Mouse (Mus musculus) megakaryocyte progenitor cell, adult 5-6 weeks (primary cell): ENCODE measurements around the gene Susd3. TPM values are rescaled to one million over a fixed set of nuclear protein-coding genes. Genes with fewer than 3 reads are reported as not detected.

ENCODE experiments used
- ATAC-seq: replicated peaks from 2 replicates; pipeline ENCODE4 v1.8.0; 2016; ENCODE audit warnings: mild to moderate bottlenecking, moderate TSS enrichment, inconsistent platforms; ENCODE audit not compliant: poor library complexity
- total RNA-seq, 2 experiments: library from RNA; stranded (forward) in 1 of 2; stranded (reverse) in 1 of 2; fragments of 157-497, 149-512 nt in 1 of 2; fragments of 200-1000 nt in 1 of 2; gene quantifications; 2 replicates each; pipeline versions ENCODE4 v1.2.3 to v1.2.4; 2015 to 2017

Susd3 gene
- total RNA-seq (2015), result 3.8 and 5.7 TPM in 2 replicates
- 1.7 and 4.0 TPM in 2 replicates for total RNA-seq (2017)

DNA sequence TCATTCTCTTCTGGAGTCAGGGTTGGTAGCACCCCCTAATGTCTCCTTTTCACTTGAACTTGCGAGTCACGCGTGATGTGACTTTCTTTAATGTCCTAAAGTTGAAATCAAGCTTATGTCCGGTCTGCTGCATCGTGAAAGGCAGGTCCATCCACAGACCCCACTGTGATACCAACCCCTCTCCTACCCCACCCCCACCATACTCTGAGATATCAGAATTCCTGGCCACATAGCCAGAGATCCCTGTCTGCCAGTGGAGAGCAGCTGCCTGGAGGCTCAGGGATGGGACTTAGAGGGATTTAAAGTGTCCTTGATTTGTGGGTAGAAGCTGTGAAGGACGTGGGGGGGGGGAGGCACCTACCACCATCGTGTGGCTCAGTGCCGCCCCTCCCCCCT, at the start of gene Susd3:
Gene Susd3, minus strand, starts transcription at position 240 of the 396 bp plus-strand sequence.
- ATAC-seq, result no peak

DNA sequence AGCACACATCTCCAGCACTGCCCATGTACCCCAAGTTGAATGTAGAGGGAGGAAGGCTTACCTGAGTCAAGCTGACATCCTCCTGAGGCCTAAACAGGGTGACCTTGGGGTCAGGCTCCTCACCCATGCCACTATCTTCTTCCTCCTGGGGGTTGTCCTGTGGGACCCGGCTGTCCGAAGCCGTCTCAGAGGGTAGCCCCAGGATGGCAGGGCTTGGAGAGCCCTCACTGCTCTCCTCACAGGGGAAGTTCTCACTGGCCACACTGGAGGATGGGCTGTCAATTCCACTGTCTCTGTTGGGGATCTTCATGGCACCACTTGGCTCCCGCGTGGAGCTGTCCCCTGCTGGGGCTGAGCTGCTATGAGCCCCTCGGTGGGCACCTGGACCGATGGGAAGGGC, 47.8 kb upstream of the Susd3 start:
- no peak for ATAC-seq

DNA sequence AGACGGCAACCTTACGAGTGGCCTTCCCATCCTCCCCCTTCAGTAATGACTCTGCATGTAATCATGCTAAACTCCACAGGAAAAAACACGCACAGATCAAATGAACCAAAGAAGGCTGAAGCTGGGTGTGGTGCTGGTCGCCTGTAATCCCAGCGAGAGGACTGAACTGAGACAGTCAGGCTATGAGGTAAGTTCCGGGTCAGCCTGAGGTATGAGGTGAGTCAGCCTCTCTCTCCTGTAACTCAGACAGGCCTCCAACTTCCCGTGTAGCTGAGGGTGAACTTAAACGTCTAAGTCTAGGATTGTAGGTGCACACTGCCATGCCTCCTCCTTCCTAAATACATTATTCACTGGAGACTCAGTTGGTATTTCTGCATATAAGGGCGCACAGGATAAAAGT, 45.6 kb upstream of the Susd3 start:
- no peak for ATAC-seq

DNA sequence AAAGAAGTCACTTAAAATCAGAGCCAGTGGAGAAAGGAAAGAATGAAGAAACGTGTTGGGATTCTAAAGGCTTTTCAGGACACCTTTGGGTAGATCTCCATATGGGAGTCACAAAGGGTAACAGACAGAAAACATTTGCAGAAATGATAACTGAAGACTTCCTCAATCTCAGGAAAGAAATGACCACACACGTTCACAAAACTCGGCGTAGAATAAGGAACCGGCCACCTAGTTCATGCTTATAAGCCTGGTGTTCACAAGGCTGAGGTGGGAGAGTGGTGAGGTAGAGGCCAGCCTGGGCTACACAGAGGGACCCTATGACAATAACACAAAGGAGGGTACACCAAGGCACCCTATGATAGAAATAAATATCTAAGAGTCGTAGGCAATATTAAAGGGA, 43.4 kb upstream of the Susd3 start:
- ATAC-seq, result peak; percentile 82

DNA sequence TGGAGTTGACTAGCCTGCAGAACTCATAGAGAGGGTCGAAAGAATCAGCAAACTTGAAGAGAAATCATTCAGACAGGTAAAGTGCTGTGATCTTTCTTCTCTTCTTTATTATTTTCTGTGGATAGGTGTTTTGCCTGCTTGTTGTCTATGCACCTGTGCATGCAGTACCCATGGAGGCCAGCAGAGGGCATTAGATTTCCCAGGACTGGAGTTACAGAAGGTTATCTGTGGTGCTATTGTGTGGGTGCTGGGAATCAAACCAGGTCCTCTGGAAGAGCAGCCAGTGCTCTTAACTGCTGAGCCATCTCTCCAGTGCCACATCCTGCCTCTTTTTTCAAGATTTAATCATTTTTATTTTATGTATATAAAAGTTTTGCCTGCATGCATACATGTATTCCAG, 42.9 kb upstream of the Susd3 start:
- ATAC-seq, result 0 out of 2 replicates have a peak, but pooled peaks have one; percentile 45

DNA sequence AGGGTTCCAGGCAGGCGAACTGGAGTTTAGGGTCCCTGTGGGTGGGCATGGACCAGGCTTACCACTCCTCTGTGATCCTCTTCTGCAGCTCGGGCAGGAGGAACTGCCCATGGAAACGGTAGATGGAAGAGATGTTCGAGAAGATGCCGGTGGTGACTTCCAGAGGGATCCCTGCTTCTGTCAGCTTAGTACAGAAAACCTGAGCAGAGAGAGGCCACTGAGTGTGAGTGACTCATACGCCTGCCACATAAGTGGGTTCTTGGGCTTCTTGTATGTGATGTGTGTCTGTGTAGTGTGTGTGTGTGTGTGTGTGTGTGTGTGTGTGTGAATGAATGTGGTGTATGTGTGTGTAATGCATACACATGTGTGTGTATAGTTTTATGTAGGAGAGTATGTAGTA, 38.7 kb upstream of the Susd3 start:
- ATAC-seq, result no peak

DNA sequence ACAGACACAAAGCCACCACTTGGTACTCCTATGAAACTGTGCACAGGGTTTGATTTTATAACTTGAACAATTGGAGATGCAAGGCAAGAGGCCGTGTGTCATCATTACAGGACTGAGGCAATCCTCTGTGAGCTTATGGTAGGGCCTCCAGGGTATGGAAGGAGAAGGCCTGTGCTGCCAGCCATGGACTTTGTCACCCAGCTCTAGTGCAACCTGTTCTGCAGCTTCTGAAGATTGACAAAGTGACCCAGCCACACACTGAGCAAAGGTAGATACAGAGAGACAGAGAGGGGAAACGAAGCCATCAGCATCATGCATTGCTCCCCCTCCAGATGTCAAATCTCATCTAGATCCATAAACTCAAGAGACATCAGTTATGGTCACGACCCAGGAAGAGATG, 38.2 kb upstream of the Susd3 start:
- ATAC-seq, result no peak

DNA sequence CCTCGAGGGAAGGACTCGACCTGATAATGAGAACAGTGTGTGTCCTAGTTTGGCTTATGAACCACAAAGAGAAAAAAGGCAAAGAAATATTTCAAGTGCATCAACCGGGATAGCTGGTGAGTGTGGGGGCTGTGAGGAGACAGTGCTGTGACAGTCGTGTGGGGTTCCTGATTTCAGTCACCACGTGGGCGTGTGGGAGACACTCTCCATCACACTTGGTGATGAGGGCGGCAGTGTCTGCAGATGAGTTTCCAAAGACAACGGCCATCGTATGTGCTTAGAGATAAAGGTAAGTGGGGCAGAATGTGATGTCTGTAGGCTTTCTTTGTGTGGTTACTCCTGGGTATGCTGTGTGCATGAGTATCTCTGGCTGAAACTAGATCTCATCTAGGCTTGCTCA, 35.2 kb upstream of the Susd3 start:
- no peak for ATAC-seq

DNA sequence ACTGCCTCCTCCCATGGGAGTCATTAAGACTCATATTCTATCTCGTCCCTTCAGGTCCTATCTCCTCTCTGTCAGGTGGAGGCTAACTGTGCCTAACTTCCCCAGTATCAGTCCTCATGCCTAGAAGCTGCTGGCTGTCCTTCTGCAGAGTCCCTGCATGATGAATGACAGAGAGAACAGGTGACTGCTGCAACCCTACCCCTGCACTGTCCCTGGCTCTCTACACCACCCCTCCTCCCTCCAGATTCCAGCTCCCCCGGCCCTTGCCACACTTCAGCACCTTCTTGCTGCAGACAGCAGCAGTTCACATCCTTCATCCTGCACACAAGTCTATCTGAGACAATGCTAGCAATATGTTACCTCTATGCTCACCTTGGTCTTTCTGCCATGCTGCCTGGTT, 33.7 kb upstream of the Susd3 start:
- no peak for ATAC-seq

DNA sequence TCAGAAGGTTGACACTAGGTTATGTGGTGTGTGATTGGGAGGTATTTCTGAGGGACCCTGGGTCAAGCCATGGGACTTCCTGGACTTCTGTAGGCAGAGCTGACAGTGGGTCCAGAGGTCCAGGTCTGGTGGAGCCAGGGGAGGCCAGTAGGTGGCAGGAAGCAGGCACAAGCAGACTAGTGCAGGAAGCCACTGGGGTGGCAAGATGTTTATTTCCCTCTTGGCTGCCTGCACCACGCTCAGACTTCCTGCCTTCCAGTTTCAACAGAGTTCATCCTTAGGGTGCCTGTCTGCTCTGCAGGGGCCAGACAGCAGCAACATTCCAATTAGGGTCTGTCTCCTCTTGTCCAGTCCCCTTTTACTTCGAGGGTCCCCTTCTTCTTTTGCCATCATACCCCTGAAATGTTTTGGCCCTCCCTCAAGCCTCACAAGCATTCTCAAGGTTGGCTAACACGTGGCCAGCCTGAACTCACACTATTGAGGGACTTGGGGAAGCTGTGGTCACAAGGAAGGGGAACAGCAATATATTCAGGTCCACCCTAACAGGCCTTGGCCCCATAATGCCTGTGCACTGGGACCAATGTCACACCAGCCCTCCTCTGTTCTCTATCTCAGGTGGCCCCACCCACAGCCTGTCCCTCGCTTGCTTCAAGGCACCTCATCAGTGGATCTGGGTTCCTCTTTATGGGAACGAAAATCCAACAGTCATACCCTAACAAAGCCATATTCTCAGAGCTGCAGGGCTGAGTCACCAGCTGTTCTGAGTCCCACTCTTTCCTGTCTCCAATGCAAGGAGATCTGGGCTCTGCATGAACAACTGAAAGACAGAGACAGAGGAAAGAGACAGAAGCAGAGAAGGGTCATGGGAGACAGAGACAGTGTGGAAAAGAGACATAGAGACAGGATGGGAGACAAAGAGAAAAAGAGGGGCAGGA, 23.6 kb upstream of the Susd3 start:
- peak; percentile 88 for ATAC-seq

DNA sequence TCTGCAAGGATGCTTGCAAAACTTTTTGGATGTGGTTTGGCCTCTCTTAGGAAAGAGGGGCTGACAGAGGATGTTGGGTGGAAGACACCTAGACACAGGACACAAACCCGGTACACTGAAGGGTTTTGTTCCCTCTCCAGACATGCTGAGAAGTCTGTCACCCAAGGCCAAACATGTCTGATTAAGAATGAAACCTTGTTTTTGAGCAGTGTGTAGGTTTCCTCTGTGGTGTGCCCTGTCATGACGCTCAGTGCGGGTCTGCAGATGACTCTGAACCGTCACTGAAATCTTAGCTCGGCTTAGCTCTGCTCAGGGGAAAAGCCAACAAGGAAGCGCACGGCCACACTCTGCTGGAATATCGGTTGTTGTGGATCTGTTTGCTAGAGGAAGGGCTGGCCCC, 22.0 kb upstream of the Susd3 start:
- no peak for ATAC-seq

DNA sequence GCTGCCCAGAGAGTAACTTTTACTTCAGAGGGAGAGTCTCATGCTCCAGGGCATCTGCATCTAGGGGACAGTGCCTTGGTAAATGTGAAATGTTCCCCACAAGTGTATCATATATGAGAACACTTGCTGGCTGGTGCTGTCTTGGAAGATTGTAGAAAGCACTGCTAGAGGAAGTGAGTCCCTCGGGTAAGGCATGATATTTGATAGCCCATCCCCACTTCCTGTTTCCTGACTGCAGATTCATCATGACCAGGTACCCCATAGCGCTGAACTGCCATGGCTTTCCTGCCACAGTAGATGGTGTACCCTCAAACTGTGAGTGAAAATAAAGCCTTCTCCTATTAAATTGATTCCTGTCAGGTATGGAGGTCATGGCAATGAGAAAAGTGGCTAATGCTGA, 19.1 kb upstream of the Susd3 start:
- ATAC-seq, result 0 out of 2 replicates have a peak, but pooled peaks have one; percentile 18

DNA sequence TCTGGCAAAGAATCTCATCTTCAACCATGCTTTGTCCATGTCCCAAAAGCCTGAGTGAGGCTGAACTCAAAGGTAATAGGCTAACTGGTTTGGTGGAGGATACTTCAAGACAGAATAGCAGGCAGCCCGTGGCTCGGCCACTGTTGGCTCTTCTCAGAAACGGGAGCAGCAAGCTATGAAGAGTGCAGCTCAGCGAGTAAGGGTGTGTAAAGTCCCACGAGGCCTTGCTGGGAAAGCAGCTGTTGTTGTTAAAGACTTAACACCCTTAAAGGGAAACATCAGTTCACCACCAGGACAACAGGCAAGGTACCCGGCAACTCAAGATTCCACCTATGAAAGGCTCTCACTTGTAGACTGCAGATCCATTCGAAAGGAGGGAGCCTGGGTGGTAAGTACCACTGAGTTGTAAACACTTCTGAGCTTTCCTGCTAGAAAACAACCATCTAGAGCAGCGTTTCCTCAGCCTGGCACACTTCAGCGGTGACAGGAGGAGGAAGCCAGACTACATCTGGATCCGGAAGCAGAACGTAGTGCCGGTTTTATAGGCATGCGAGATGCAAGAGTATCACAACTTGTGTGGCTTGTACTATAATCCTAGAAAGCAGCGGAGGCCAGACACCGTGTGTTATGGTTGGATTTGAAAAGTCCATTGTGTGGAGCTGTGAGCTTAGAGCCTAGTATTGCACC, 11.7 kb upstream of the Susd3 start:
- ATAC-seq, result peak; percentile 37; the same call in 1 of the 2 replicates

DNA sequence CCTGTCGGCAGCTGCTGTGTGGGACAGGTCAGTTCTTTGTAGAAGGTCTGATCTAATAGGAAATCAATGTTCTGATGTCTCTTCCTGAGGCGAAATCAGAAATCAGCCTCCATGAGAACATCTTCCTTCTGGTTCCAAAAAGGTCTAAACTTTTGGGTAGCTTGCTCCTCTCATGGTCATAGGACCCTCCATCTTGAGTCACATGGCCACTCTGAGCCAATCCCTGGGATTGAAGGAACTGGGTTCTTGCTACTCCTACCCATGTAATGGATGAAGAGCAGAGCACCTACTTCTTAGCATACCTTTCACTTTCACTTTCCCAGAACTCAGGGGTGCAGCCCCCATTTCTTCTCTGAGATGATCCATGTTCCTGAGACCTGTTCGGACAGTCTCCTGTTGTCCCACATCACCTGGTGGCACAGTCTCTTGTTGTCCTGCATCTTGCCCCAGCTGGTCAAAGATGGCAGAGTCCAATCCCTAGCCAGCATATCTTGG, 9.4 kb upstream of the Susd3 start:
- no peak for ATAC-seq

DNA sequence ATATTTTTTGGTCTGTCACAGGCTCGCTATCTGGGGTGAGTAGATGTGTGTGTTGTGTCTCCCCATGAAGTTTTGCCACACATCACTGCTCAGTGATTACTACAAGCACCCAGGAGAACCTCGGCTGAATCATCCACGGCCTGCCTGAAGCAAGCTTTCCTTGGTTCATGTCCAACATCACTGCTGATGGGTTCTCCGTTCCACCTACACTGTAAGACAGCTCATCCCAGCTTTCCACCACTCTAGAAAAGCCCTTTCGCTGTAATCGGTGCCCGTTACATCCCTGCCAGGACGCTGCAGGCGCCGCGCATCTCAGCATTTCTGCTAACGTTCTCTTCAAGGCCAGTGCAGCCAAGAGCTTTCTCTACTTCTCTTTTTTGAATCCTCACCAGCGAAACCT, 4.2 kb upstream of the Susd3 start:
- ATAC-seq, result no peak

DNA sequence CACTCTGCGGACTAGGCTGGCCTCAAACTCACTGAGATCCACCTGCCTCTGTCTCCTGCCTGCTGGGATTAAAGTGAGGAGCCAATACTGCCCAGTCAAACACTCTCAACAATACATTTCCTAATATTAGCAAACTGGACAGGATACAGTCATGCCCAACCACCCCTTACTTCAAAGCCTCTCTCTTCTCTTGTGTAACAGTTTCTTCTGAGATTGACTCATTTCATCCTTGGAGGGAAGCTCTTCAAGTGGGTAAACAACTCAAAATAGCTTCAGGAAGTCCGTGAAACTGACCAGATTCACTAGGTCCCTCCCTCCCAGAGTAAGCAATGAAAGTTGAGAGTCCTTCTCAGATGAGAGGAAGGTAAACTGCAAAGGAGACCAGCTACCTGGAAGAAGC, 3.6 kb upstream of the Susd3 start:
- ATAC-seq, result peak; percentile 45

DNA sequence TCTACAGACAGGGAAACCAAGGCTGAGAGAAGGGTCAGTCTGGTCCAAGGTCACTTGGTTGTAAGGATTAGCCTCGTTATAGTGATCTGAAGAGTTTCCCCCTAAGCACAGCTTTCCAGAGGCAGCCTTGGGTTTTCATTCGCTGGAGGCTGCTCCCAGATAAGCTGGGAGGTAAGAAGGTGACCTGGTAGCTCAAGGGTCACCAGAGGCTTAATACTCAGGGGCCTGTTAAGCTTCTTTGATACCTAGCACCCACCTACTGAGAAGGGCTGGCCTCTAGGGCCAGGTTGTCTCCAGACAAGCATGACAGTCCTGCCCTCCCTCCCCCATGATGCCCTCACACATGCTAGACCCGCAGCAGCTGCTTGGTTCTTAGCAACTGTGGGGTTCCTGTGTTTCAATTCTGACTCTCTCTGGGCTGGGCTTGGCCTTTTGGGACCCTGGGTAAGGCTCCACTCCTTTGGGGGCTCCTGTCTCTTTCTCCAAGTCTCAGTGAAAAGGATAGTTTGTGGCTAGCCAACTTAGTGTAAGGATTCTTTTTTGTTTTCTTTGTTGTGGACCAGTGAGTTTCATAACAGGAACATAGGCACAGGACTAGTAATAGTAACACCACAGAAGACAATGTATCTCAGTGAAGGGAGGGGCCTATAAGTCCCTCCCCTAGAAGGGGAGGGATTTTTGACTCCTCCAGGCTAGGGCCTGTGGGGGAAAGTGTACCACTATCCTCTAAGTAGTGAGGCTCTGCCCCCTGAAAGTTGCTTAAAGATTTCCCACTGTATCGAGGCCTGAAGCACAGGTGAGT, 2.4 kb upstream of the Susd3 start:
- 0 out of 2 replicates have a peak, but pooled peaks have one; percentile 25 for ATAC-seq

DNA sequence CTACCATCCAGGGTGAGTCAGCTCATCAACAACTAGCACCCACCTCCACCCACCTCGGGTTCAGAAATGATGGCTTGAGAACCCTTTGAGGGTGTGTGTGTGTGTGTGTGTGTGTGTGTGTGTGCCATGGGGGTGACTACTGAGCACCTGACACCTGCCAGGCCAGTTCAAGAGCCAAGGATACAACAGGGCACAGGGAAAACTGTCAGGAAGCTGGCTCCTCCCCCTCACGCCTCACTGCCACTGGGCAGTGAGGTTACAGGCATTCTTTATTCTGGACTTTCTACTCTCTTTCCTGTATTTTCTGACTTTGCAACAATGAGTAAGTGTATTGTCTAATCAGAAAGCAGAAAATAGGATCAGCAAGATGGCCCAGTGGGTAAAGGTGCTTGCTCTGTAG, 1.1 kb upstream of the Susd3 start:
- no peak for ATAC-seq

DNA sequence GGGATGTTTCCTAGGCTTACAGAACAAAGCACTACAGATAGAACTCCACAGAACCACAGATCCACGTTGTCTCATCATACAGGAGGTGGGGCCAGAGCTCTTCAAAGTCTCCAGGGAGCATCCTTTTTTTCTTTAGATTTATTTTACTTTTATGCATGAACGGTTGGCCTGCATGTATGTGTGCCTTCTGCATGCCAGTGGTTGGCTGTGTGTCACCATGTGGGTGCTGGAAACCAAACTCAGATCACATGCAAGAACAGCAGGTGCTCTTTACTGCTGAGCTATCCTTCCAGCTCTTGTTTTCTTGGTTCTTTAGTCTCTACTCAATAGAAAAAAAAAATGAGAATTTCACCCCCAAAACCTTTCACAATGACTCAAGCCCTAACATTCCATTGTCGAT, 417 bp upstream of the Susd3 start:
- no peak for ATAC-seq

DNA sequence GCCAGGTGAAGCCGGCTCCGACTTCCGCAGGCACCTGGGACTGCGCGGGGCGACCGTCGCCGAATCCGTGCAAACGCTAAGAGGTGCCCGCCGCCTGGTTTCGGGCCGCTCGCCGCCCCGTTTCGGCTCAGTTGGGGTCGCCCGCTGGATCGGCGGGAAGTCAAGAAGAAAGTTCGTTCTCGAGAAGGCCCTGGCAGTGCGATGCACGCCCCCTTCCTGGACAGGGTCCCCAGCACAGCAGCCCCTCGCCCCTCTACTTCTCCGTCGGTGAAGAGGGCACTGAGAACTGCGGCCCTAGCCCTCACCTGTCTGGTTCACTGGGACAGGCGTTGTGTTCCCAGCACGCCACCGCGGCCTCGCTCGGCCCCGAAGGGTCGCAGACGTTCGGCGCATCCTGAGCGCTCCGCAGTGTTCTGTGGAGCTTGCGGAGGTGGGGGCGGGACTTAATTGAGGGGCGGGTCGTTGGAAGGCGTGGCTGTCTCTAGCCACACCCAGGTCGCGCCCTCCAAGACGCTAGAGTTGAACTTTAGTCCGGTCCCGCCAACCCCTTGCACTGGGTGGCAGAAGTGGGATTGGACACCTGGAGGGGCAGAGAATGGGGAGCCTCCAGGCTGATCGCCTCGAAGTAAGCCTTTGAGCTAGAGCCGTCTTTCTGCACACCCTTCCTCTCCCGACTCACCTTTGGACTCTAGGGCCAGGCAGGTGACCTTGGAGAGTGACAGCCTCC, 603 bp downstream of the Susd3 start:
- ATAC-seq, result peak; percentile 65
